Mouse (Mus musculus) induced T-regulatory cell, adult 2 months (primary cell): ENCODE measurements around the gene Zbtb20.

Source experiments
- DNase-seq: peaks from one replicate; pipeline ENCODE4 v3.0.0-alpha.2; 2012; ENCODE audit warnings: low read depth

Zbtb20 gene

GRCm38 (mm10) chr16:43297953-43298596 is 422.4 kb downstream of the Zbtb20 start:
- DNase-seq = no peak

- DNase-seq = no peak
These were observed 424.7 kb downstream of the Zbtb20 start for GRCm38 (mm10) chr16:43300420-43300819.

DNA sequence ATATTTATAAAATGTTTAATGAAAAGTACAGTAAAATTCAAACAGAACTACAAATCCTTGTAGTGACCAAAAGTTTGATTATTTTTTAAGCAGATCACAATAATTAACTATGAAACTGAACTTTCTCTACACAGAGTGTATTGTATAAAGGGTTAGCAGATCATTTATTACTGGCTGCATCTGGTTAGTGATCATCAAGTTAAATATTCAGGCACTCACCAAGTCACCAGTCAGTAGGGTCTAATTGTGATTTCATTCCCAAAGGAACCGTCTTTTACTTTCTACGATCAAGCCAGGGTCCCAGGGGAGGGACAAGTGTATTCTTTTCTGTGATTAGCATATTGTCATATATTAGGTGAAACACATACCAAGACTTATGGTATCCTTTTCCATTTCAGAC is 426.5 kb downstream of the Zbtb20 start:
- no peak for DNase-seq

GRCm38 (mm10) chr16:43303245-43304197 is 427.8 kb downstream of the Zbtb20 start:
- DNase-seq = no peak

GRCm38 (mm10) chr16:43309968-43310431 is 434.3 kb downstream of the Zbtb20 start:
- DNase-seq = no peak

DNA sequence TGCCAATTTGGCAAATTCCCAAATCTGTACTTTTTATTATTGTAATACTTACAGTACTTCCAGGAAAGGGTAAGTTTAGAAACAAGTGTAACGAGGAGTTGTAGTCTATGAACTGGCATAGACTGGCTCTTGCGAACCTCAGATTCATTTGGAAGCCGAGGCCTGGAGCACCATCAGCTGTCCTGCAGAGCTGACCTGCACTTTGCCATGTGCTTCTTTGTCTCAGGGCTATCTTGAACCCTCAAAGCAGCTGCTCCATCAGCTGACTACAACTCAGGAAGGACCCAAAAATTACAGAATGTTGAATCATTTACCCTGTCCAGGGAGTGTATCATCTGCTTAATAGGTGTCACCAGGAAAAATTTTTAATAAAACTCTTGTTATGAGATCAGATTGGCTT is 448.3 kb downstream of the Zbtb20 start:
- DNase-seq = no peak

GRCm38 (mm10) chr16:43328221-43328620 is 452.5 kb downstream of the Zbtb20 start:
- no peak for DNase-seq

- no peak for DNase-seq
These were observed 454.5 kb downstream of the Zbtb20 start for GRCm38 (mm10) chr16:43330206-43330605.

DNA sequence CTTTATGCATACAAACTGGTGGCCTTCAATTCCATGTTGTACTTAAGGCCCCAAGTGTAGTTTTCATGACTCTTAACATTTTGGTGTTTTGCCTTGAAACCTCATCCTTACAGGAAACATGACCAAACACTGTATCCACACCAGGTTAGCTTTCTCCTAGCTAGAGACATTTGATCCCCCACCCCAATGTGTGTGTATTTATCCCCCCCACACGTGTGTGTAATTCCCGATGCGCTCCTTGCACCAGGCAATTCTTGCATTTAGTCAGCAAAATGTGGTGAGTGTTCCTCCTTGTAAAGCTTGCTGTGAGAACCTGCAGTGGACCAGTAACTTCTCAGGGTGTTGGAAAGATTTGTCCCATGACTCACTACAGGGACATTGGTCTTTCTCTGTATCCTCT is 455.8 kb downstream of the Zbtb20 start:
- no peak for DNase-seq

DNA sequence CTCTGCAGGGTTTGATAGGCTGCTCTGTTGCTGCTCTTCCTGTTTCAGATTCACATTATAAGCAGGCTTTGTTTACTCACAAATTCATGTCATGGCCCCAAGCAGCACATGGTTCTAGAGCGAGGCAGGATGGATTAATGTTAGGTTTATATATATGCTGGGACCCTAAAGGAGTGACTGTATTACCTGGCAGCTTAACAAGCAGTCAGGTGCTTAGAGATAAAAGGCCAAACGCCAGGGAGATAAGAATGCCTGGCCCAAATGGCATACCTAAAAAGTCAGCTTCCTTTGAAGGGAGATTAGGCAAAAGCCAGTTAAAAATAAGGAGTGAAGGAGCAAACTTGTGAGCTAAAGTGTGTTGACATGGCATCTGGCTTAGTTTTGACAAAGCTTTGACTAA is 457.1 kb downstream of the Zbtb20 start:
- DNase-seq = no peak

- DNase-seq = no peak
These were observed 457.6 kb downstream of the Zbtb20 start for GRCm38 (mm10) chr16:43333265-43333664.

GRCm38 (mm10) chr16:43334411-43335150 is 458.9 kb downstream of the Zbtb20 start:
- no peak for DNase-seq

DNA sequence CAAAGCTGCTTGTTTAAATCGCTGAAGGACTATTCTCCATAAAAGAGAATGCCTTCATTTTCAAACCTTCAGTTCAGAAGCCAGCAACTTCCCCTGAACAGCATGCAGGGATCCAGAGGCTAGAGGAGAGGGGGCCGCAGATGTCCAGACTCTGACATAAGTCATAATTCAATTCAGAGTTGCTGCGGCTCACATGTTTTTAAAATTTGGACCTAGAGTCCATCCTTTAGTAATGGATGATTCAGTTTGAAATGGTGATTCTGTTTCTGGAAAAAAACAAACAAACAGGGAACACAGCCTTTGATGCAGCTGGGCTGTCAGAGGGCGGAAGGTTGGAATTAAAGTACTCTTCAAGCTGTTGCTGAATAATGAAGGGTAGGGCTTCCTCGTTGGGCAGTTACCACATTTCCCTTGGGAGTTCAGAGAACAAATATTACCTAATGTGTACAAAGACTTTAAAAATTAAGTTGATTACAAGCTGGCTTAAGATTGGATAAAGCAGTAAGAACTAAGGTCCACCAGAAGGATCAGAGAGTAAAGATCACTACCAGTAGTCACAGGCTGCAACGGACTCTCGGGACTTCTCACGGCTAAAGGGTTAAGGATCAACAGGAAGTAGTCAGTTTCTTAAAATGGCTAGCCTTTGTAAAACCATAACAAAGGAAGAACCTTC is 459.6 kb downstream of the Zbtb20 start:
- DNase-seq = no peak

DNA sequence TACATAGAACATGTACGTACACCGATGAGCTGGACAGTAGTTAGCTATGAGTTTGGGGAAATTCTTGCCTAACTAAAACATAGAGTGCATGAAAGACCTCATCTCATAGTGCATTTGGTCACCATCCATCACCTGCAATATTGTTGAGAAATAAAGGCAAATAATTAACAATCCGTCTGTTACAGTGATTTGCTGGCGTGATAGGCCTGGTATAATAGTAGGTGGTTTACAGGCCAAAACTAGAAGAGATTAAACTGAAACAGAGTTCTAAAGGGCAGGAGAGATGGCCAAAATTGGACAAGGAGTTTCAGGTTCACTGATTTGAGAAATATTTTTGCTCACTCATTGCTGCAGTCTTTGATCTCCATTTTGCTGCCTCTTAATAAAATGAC is 460.1 kb downstream of the Zbtb20 start:
- DNase-seq = no peak

GRCm38 (mm10) chr16:43340712-43341111 is 465.0 kb downstream of the Zbtb20 start:
- DNase-seq = no peak

GRCm38 (mm10) chr16:43341916-43342455 is 466.3 kb downstream of the Zbtb20 start:
- DNase-seq = no peak

DNA sequence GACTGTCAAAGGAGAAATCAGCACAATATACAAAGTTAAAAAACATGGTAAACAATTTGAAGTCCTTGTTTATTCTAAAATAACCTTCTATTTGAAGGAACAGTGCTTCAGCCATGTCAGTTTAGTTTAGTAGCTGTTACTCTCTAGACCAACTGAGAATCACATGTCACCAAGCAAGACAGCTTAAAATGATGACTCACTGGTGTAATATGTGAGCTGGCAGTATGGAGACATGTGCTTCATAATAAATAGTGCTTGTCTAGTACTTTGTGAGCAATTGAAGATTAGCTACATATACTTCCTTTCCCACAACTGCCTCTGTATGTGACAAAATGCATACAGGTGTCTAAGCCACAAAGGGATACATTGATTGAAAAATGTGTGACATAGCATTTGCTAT is 470.4 kb downstream of the Zbtb20 start:
- no peak for DNase-seq

DNA sequence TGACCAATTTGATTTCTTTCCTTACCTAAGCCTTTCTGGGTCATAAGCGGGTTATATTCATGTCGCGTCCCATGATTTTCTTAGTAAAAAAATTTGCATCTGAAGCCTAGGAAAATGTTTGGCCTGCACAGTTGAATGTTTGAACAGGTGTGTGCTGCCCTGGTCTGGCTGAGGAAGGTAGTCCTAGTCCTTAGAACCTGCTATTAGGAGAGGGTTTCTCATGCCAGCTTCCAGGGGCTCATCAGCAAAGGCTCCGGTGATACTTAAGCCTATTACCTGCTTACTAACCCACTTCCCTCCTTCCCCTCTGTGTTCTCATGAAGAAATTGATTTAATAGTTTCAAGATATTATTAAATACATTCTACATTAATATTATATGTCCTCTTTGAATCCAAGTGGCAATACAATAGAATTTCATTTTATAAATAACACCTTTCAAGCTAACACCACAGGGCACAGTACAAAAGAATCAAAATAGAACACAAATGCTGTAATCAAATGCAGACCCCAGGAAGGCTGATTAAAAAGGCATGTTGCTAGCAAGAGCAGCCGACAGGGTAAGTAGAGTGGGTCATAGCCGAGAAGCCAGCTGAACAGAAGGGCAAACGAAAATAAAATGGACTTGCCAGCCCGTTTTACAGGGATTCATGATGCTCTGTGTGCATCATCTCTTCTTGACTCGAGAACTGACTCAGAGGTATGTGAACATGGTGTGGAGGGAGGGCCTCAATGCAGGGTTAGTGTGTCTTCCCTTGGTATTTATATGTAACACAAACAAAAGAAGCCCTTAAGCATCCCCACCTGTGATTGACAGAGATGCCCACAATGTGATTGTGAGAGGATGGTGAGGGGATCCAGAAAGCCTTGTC is 480.3 kb downstream of the Zbtb20 start:
- DNase-seq = no peak

DNA sequence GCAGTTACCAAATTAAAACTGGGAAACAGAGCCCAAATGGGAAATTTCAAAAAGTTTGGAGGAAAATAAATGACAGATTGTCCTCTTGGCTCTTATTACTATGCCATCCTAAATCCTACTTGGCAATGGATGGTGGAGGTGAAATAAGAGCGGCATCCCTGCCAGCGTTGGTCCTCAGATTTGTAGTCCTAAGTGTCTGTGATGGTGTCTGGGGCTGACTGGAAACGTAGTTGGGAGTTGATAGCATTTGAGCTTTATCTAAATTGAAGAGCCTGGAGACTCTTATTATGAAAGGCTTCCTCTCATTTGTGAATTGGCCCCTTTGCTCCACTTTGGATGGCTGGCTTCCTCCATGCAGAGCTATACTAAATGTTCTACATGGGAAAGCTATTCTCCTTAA is 483.9 kb downstream of the Zbtb20 start:
- DNase-seq = no peak

GRCm38 (mm10) chr16:43360112-43360511 is 484.4 kb downstream of the Zbtb20 start:
- no peak for DNase-seq
